Mouse (Mus musculus): ENCODE data around the gene Tcp11l2. TPM values are rescaled to one million over a fixed set of nuclear protein-coding genes. Genes with fewer than 3 reads are reported as not detected.

Gene Tcp11l2
- polyA plus RNA-seq, 1 experiment from 2014 or later, result 23.8 TPM

Other genes starting within 250 kb of the Tcp11l2 start
- gene Nuak1, start 136.0 kb upstream of the Tcp11l2 start, polyA plus RNA-seq (2015; fragmentation: Nextera tagmentation; extraction: Ambion mirVana), result 4.5 and 5.2 TPM in 2 replicates
- 55.6 and 59.2 TPM in 2 replicates for gene Ckap4, start 42.6 kb upstream of the Tcp11l2 start, polyA plus RNA-seq (2015; fragmentation: Nextera tagmentation; extraction: Ambion mirVana)
- 13.7 and 15.0 TPM in 2 replicates for gene Polr3b, start 45.7 kb downstream of the Tcp11l2 start, polyA plus RNA-seq (2015; fragmentation: Nextera tagmentation; extraction: Ambion mirVana)
- gene Rfx4, start 179.4 kb downstream of the Tcp11l2 start, polyA plus RNA-seq (2015; fragmentation: Nextera tagmentation; extraction: Ambion mirVana), result 18.0 and 23.7 TPM in 2 replicates

All from hindbrain, embryonic 15.5 days (tissue).